Mouse (Mus musculus) urinary bladder, postnatal 36 days (tissue): Measurements from ENCODE around the gene Bach2.

Source experiments
- DNase-seq, 2 experiments: peaks; one replicate each; pipeline ENCODE4 v3.0.0; 2022; ENCODE audit warnings: low spot score in 2 of 2, mixed read lengths in 1 of 2

Gene Bach2

GRCm38 (mm10) chr4:32238366-32238854, at the start of gene Bach2:
Gene Bach2, plus strand, starts transcription at chr4:32238804.
- DNase-seq: peak; percentile 79 to 89

DNA sequence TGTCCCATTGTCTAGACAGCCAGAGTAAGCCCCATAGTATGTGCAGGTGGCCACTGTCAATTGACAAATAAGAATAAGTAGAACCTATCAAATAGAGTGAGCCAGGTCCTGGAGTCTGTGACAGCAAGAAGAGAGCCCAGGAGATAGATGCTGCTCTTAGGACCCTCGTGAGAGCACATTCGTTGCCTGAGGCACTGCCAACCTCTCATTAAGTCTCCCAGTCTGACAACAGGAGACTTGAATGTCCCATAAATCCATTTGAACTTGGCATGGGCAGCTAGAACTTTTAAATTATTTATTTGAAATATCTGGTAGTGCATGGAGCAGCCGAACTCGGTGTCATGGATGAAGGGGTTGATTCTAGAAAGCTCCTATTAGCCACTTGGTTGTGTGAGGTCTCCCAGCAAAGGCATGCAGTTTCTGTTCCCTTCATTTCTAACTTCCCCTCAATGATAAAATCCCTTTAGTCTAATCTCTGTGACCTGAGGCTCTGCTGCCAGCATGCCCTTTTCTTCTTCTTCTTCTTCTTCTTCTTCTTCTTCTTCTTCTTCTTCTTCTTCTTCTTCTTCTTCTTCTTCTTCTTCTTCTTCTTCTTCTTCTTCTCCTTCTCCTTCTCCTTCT, 49.1 kb upstream of the Bach2 start:
- DNase-seq: no peak

DNA sequence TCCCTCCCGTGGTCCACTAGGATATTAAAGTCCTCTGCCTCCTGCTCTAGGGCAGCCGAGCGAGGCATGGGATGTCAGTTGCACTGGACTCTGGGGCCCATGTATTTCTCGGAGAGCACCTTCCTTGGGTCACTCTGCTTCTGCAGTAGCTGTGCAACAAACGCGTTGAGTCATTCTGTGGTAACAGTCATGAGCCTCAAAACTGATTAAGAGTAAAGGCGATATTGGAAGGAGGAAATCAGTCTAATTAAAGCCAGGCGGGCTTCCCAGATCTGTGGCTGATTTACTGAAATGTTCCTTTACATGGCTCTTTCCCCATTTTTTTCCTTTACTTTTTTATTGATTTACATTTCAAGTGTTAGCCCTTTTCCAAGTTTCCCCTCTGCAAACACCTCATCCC, 48.1 kb upstream of the Bach2 start:
- DNase-seq: no peak

GRCm38 (mm10) chr4:32195945-32196921, 42.4 kb upstream of the Bach2 start:
- DNase-seq: peak in 1 of 2 experiments; percentile 54

GRCm38 (mm10) chr4:32198031-32198430, 40.6 kb upstream of the Bach2 start:
- DNase-seq: no peak

GRCm38 (mm10) chr4:32198589-32198988, 40.0 kb upstream of the Bach2 start:
- no peak for DNase-seq

- DNase-seq: no peak
Measured at GRCm38 (mm10) chr4:32199156-32199555, 39.4 kb upstream of the Bach2 start.

GRCm38 (mm10) chr4:32201114-32201513, 37.5 kb upstream of the Bach2 start:
- no peak for DNase-seq

DNA sequence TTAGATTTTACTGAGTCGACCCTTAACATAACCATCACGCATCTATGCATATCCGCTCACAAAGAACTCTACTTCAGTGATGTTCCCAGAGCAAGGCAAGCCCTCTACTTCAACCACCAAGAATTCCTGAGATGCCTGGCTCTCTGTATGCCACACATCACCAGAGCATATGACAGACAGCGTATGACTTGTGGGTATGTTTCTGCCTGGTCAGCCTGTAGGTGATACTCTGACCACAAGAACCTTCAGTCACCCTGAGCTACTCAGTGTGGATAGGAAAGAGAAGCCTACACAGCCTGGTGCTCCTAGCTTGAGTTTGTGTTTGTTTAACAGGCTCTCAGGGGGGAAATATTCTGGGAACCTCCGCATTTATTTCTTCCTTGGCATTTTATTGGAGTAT, 36.2 kb upstream of the Bach2 start:
- DNase-seq: no peak

DNA sequence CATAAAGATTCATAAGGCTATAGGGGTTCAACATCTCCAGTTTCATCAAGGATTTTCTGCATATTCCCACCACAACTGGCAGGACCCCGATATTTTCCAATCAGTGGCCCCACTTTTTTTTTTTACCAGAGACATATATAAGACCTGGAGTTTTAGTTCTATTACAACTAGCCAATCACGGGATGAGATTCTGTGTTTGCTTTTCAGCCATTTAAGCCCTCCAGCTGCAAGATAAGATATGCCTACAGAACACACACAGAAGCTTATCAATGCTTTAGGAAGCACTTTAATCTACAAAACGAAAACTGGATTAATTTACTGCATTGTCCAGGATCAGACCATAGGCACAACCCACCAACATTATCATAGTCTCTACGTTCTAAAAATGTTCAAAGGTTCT, 33.8 kb upstream of the Bach2 start:
- no peak for DNase-seq

DNA sequence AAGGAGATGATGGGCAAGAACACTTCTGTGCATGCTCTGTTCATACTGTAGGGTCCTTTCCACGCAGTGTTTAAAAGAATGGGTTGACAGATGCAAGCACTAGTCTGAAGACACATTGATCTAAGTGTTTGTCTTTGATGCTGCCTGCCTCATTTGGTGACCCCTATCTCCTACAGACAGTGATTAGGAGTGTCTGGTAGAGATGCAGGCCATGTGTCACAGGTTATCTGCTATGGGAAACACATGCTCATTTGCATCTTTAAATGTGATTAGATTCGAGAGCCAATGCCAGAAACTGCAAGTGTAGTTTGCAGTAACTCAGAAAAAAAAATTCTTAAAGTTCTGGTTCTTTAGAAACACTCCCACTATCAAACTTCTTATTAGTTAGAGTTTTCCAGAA, 32.8 kb upstream of the Bach2 start:
- no peak for DNase-seq

DNA sequence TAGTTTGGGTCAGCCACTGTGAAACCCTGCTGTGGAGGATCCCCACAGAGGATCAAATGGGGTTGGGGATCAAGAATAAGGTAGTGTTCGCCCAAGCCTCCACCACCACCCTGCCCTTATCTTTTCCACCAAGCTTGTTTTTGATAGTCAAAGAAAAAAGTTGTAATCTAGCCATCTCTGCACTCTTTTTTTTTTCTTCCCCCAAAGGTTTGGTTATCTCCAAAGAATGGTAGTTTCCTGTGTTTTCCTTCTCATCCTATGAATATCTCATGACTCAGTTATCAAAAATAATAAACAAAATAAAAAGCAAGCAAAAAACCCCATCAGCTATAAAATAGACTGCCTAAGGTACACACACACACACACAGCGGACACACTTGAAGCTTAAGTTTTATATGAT, 28.6 kb upstream of the Bach2 start:
- no peak for DNase-seq

DNA sequence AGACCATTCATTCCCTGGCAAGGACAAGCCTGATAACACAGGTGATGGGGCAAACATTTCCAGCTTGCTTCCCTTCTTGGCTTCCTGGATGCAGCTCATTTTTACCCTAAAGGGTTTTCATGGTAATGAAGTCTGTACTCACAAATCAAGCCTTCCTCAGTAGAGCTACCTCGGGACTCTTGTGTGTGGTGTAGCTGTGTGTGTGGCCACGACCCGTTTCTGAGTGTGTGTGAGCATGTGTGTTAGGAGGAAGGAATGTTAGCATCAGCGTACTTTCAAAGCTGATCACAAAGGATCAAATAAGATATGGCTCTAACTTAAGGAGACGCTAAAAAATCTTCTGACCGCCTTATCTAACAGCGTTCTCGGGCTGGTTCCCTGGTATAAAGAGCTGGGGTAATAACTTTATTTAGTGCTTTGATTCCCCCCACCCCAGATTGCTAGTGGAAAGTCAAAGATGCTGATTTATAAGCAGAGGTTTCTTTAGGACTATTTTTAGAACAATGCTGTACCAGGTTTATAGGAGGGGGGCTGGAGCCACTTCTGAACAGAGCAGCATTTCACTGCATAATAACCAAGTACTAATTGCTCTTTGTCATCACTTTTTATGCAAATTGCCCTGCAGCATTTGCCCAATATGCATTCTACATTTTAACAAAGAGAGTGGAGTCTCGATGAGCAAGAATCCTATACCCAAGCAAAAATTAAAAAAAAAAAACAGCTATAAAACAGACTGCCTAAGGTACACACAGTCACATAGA, 28.0 kb upstream of the Bach2 start:
- DNase-seq: no peak

DNA sequence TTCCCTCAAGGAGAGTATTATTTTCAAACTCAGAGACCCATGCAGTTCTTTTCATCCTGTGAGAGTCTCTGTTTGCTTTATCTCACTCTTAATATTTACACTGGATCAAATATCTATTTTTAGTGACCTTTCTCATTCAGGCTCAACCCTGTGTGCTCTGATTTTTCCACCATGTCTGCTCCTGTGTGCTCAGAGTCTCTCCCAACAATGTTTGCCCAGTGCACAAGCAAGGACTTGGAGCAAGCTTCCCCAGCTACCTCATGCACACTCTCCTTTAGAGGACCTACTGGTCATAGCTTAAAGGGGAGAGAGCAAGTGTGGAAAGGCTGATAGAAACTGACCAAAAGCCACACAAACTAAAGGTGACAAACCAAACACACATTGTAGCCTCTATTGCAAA, 26.0 kb upstream of the Bach2 start:
- no peak for DNase-seq

GRCm38 (mm10) chr4:32216466-32216865, 22.1 kb upstream of the Bach2 start:
- no peak for DNase-seq

GRCm38 (mm10) chr4:32217016-32217415, 21.6 kb upstream of the Bach2 start:
- DNase-seq: no peak

DNA sequence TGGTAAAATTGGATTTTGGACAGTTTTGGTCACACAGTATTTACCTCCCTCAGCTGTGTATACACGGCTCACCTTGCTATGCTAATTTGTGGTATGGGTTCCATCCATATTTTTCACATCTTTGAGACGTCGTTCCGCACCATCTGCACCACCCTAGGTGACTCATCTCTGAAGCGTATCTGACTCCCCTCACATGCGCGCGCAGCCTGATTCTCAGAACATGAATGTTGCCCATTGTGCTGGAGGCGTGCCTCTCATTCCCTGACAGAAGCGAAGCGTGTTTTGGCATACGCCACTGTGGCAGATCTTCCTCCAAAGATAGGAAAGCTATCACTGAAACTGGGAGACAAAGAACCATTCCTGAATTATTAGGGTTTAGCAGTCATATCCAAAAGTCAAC, 21.0 kb upstream of the Bach2 start:
- no peak for DNase-seq

- DNase-seq: no peak
Measured at GRCm38 (mm10) chr4:32218371-32218770, 20.2 kb upstream of the Bach2 start.

- peak; percentile 13 to 35 for DNase-seq
Measured at GRCm38 (mm10) chr4:32219428-32220128, 19.0 kb upstream of the Bach2 start.

- no peak for DNase-seq
Measured at GRCm38 (mm10) chr4:32220129-32220491, 18.5 kb upstream of the Bach2 start.

- DNase-seq: no peak
Measured at GRCm38 (mm10) chr4:32220961-32221360, 17.6 kb upstream of the Bach2 start.

DNA sequence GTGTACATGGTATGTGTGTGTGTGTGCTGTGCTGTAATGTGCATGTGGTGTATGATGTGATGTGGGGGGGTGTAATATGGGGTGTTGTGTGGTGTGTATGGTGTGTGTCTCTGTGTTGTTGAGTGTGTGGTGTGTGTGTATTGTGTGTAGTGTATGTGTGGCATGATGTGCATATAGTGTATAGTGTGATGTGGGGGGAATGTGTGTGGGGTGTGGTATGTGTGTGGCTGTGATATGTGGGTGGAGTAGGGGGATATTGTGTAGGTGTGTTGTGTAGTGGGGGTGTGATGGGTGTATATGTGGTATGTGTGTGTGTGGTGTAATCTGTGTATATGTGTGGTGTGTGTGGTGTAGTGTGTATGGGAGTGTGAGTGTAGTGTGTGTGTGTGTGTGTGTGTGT, 15.0 kb upstream of the Bach2 start:
- DNase-seq: no peak
